Mouse (Mus musculus) WW6 (cell line): ENCODE measurements around the gene Dcun1d1.

ENCODE experiments used
- DNase-seq: peaks from one replicate; pipeline ENCODE4 v3.0.0-alpha.2; 2013; ENCODE audit warnings: low read depth, low spot score

Gene Dcun1d1

GRCm38 (mm10) chr3:35937345-35937744, at the start of gene Dcun1d1:
Dcun1d1 (minus strand) TSS chr3:35937445.
- no peak for DNase-seq

- DNase-seq, result no peak
These were observed 49.0 kb upstream of the Dcun1d1 start for GRCm38 (mm10) chr3:35986266-35986665.

GRCm38 (mm10) chr3:35973551-35973950, 36.3 kb upstream of the Dcun1d1 start:
- peak; percentile 54 for DNase-seq

- DNase-seq, result no peak
These were observed 35.7 kb upstream of the Dcun1d1 start for GRCm38 (mm10) chr3:35972985-35973384.

GRCm38 (mm10) chr3:35971149-35971548, 33.9 kb upstream of the Dcun1d1 start:
- DNase-seq, result no peak

GRCm38 (mm10) chr3:35970441-35970840, 33.2 kb upstream of the Dcun1d1 start:
- DNase-seq, result no peak

- DNase-seq, result no peak
These were observed 30.2 kb upstream of the Dcun1d1 start for GRCm38 (mm10) chr3:35967366-35967921.

- no peak for DNase-seq
These were observed 29.2 kb upstream of the Dcun1d1 start for GRCm38 (mm10) chr3:35966493-35966892.

GRCm38 (mm10) chr3:35964928-35965327, 27.7 kb upstream of the Dcun1d1 start:
- no peak for DNase-seq

GRCm38 (mm10) chr3:35963921-35964320, 26.7 kb upstream of the Dcun1d1 start:
- no peak for DNase-seq

- no peak for DNase-seq
These were observed 26.2 kb upstream of the Dcun1d1 start for GRCm38 (mm10) chr3:35963401-35963800.

- DNase-seq, result no peak
These were observed 25.7 kb upstream of the Dcun1d1 start for GRCm38 (mm10) chr3:35962967-35963366.

GRCm38 (mm10) chr3:35957230-35957629, 20.0 kb upstream of the Dcun1d1 start:
- no peak for DNase-seq

- DNase-seq, result no peak
These were observed 17.8 kb upstream of the Dcun1d1 start for GRCm38 (mm10) chr3:35954901-35955575.

GRCm38 (mm10) chr3:35953816-35954215, 16.6 kb upstream of the Dcun1d1 start:
- DNase-seq, result no peak

GRCm38 (mm10) chr3:35953184-35953583, 15.9 kb upstream of the Dcun1d1 start:
- no peak for DNase-seq

- DNase-seq, result no peak
These were observed 11.0 kb upstream of the Dcun1d1 start for GRCm38 (mm10) chr3:35948197-35948596.

GRCm38 (mm10) chr3:35940520-35941135, 3.4 kb upstream of the Dcun1d1 start:
- DNase-seq, result no peak

- DNase-seq, result no peak
These were observed 2.8 kb upstream of the Dcun1d1 start for GRCm38 (mm10) chr3:35940047-35940446.

GRCm38 (mm10) chr3:35933405-35933777, 3.9 kb downstream of the Dcun1d1 start:
- peak; percentile 13 for DNase-seq

- DNase-seq, result peak; percentile 11
These were observed 4.4 kb downstream of the Dcun1d1 start for GRCm38 (mm10) chr3:35932735-35933404.

GRCm38 (mm10) chr3:35931896-35932727, 5.1 kb downstream of the Dcun1d1 start:
- DNase-seq, result peak; percentile 13
